Mouse (Mus musculus) megakaryocyte, adult 5-6 weeks (primary cell): ENCODE measurements around the gene Hist1h1a. TPM values are rescaled to one million over a fixed set of nuclear protein-coding genes. Genes with fewer than 3 reads are reported as not detected.

ENCODE experiments used
- total RNA-seq, 2 experiments: library from RNA; stranded (forward) in 1 of 2; stranded (reverse) in 1 of 2; fragments of 153-499, 151-499 nt in 1 of 2; fragments of 221-1000, 200-1000 nt in 1 of 2; gene quantifications; 2 replicates each; pipeline versions ENCODE4 v1.2.3 to v1.2.4; 2015 to 2017

Hist1h1a gene
- total RNA-seq, 2 experiments from 2014 or later = 117 to 1,862 TPM

Other genes with a start within 250 kb of the Hist1h1a start
Only the 30 nearest of the 37 such genes appear.
- 16.7 and 17.0 TPM in 2 replicates for gene Hist1h1d, start 210.4 kb upstream of the Hist1h1a start, total RNA-seq (2015)
- 182 and 184 TPM in 2 replicates for gene Hist1h1d, start 210.4 kb upstream of the Hist1h1a start, total RNA-seq (2017)
- 101 and 161 TPM in 2 replicates for gene Hist1h3e, start 201.3 kb upstream of the Hist1h1a start, total RNA-seq (2015)
- 295 and 358 TPM in 2 replicates for gene Hist1h3e, start 201.3 kb upstream of the Hist1h1a start, total RNA-seq (2017)
- gene Hist1h2ae, start 192.4 kb upstream of the Hist1h1a start, total RNA-seq (2015) = 8.8 and 9.0 TPM in 2 replicates
- 272 and 274 TPM in 2 replicates for gene Hist1h2ae, start 192.4 kb upstream of the Hist1h1a start, total RNA-seq (2017)
- gene Hist1h2bg, start 192.3 kb upstream of the Hist1h1a start, total RNA-seq (2015) = 325 and 384 TPM in 2 replicates
- gene Hist1h2bg, start 192.3 kb upstream of the Hist1h1a start, total RNA-seq (2017) = 1,715 and 1,721 TPM in 2 replicates
- 449 and 490 TPM in 2 replicates for gene Hist1h2bf, start 189.5 kb upstream of the Hist1h1a start, total RNA-seq (2015)
- gene Hist1h2bf, start 189.5 kb upstream of the Hist1h1a start, total RNA-seq (2017) = 736 and 744 TPM in 2 replicates
- 3.2 and 3.6 TPM in 2 replicates for gene Hist1h2ad, start 189.3 kb upstream of the Hist1h1a start, total RNA-seq (2015)
- gene Hist1h2ad, start 189.3 kb upstream of the Hist1h1a start, total RNA-seq (2017) = 93.7 and 99.2 TPM in 2 replicates
- 150 and 159 TPM in 2 replicates for gene Hist1h3d, start 187.9 kb upstream of the Hist1h1a start, total RNA-seq (2015)
- gene Hist1h3d, start 187.9 kb upstream of the Hist1h1a start, total RNA-seq (2017) = 86.3 and 96.3 TPM in 2 replicates
- 655 and 672 TPM in 2 replicates for gene Hist1h4d, start 182.1 kb upstream of the Hist1h1a start, total RNA-seq (2015)
- gene Hist1h4d, start 182.1 kb upstream of the Hist1h1a start, total RNA-seq (2017) = 1,182 and 1,443 TPM in 2 replicates
- gene Hist1h2be, start 142.5 kb upstream of the Hist1h1a start, total RNA-seq (2015) = 15.1 and 16.4 TPM in 2 replicates
- 110 and 115 TPM in 2 replicates for gene Hist1h2be, start 142.5 kb upstream of the Hist1h1a start, total RNA-seq (2017)
- 408 and 475 TPM in 2 replicates for gene Hist1h1e, start 141.1 kb upstream of the Hist1h1a start, total RNA-seq (2015)
- 457 and 467 TPM in 2 replicates for gene Hist1h1e, start 141.1 kb upstream of the Hist1h1a start, total RNA-seq (2017)
- 10.3 and 12.0 TPM in 2 replicates for gene Hist1h2ac, start 79.7 kb upstream of the Hist1h1a start, total RNA-seq (2015)
- 67.7 and 81.2 TPM in 2 replicates for gene Hist1h2ac, start 79.7 kb upstream of the Hist1h1a start, total RNA-seq (2017)
- 40.3 and 42.6 TPM in 2 replicates for gene Hist1h2bc, start 79.5 kb upstream of the Hist1h1a start, total RNA-seq (2015)
- 253 and 263 TPM in 2 replicates for gene Hist1h2bc, start 79.5 kb upstream of the Hist1h1a start, total RNA-seq (2017)
- 0.94 TPM in 1 of 2 replicates, not detected in the other for gene Hist1h1t, start 67.9 kb upstream of the Hist1h1a start, total RNA-seq (2015)
- 2.7 and 5.3 TPM in 2 replicates for gene Hist1h1t, start 67.9 kb upstream of the Hist1h1a start, total RNA-seq (2017)
- gene Hist1h4c, start 65.2 kb upstream of the Hist1h1a start, total RNA-seq (2015) = 60.8 and 62.1 TPM in 2 replicates
- 282 and 359 TPM in 2 replicates for gene Hist1h4c, start 65.2 kb upstream of the Hist1h1a start, total RNA-seq (2017)
- gene Hfe, start 52.8 kb upstream of the Hist1h1a start, total RNA-seq (2015) = 12.3 and 17.1 TPM in 2 replicates
- 7.6 and 8.5 TPM in 2 replicates for gene Hfe, start 52.8 kb upstream of the Hist1h1a start, total RNA-seq (2017)
- 179 and 186 TPM in 2 replicates for gene Hist1h1c, start 24.9 kb upstream of the Hist1h1a start, total RNA-seq (2015)
- gene Hist1h1c, start 24.9 kb upstream of the Hist1h1a start, total RNA-seq (2017) = 1,288 and 1,327 TPM in 2 replicates
- gene Hist1h3c, start 18.1 kb upstream of the Hist1h1a start, total RNA-seq (2015) = 115 and 119 TPM in 2 replicates
- 508 and 593 TPM in 2 replicates for gene Hist1h3c, start 18.1 kb upstream of the Hist1h1a start, total RNA-seq (2017)
- gene Hist1h2bb, start 16.9 kb upstream of the Hist1h1a start, total RNA-seq (2015) = 264 and 296 TPM in 2 replicates
- 5,681 and 7,839 TPM in 2 replicates for gene Hist1h2bb, start 16.9 kb upstream of the Hist1h1a start, total RNA-seq (2017)
- 64.3 and 114 TPM in 2 replicates for gene Hist1h2ab, start 12.5 kb upstream of the Hist1h1a start, total RNA-seq (2015)
- 3,821 and 4,666 TPM in 2 replicates for gene Hist1h2ab, start 12.5 kb upstream of the Hist1h1a start, total RNA-seq (2017)
- 495 and 572 TPM in 2 replicates for gene Hist1h3b, start 11.4 kb upstream of the Hist1h1a start, total RNA-seq (2015)
- gene Hist1h3b, start 11.4 kb upstream of the Hist1h1a start, total RNA-seq (2017) = 546 and 613 TPM in 2 replicates
- 64.8 and 95.3 TPM in 2 replicates for gene Hist1h4b, start 6.7 kb upstream of the Hist1h1a start, total RNA-seq (2015)
- gene Hist1h4b, start 6.7 kb upstream of the Hist1h1a start, total RNA-seq (2017) = 562 and 732 TPM in 2 replicates
- 58.1 TPM in 2 replicates for gene Hist1h4a, start 2.4 kb upstream of the Hist1h1a start, total RNA-seq (2015)
- gene Hist1h4a, start 2.4 kb upstream of the Hist1h1a start, total RNA-seq (2017) = 540 and 548 TPM in 2 replicates
- gene Hist1h3a, start 1.3 kb upstream of the Hist1h1a start, total RNA-seq (2015) = 53.9 and 67.3 TPM in 2 replicates
- gene Hist1h3a, start 1.3 kb upstream of the Hist1h1a start, total RNA-seq (2017) = 527 and 571 TPM in 2 replicates
- not detected in 2 replicates for gene Trim38, start 6.2 kb downstream of the Hist1h1a start, total RNA-seq (2015)
- not detected in 2 replicates for gene Trim38, start 6.2 kb downstream of the Hist1h1a start, total RNA-seq (2017)
- not detected in 2 replicates for gene Slc17a2, start 43.3 kb downstream of the Hist1h1a start, total RNA-seq (2015)
- gene Slc17a2, start 43.3 kb downstream of the Hist1h1a start, total RNA-seq (2017) = not detected in 2 replicates
- not detected in 2 replicates for gene Slc17a3, start 75.8 kb downstream of the Hist1h1a start, total RNA-seq (2015)
- gene Slc17a3, start 75.8 kb downstream of the Hist1h1a start, total RNA-seq (2017) = not detected in 2 replicates
- gene Slc17a1, start 104.1 kb downstream of the Hist1h1a start, total RNA-seq (2015) = not detected in 2 replicates
- gene Slc17a1, start 104.1 kb downstream of the Hist1h1a start, total RNA-seq (2017) = not detected in 2 replicates
- gene Slc17a4, start 151.3 kb downstream of the Hist1h1a start, total RNA-seq (2015) = not detected in 2 replicates
- gene Slc17a4, start 151.3 kb downstream of the Hist1h1a start, total RNA-seq (2017) = not detected in 2 replicates
- not detected in 2 replicates for gene Hist1h2ba, start 170.5 kb downstream of the Hist1h1a start, total RNA-seq (2015)
- not detected in 2 replicates for gene Hist1h2ba, start 170.5 kb downstream of the Hist1h1a start, total RNA-seq (2017)
- gene Hist1h2aa, start 170.8 kb downstream of the Hist1h1a start, total RNA-seq (2015) = not detected in 2 replicates
- gene Hist1h2aa, start 170.8 kb downstream of the Hist1h1a start, total RNA-seq (2017) = not detected in 2 replicates